Mouse (Mus musculus): ENCODE data around the gene Baiap2. TPM values are rescaled to one million over a fixed set of nuclear protein-coding genes. Genes with fewer than 3 reads are reported as not detected.

The Baiap2 gene
- polyA plus RNA-seq, 1 experiment: 151 TPM

DNA sequence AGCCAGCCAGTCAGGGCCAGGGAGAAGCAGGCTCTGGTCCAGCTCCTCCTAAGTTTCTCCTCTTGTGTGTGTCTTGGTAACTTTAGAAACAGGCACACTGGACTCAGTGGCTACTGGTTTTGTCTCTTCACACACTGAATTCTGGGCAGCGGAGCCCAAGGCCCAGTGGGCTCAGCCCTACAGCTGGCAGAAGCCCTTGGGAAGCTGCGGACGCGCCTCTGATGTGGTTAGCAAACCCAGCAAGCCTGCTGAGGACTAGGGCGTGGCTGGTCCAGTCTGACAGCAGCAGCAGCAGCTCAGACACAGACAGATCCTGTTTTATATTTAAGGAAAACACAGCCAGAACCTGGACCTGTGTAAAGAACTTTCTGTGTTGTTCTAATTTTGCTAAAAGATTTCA lies 59.5 kb downstream of the Baiap2 start:
- H3K36me3 ChIP-seq (ENCODE audit: control insufficient read depth, insufficient read depth, low read length): peaks cover 6% of the 10 kb centered on the region
- no peak overlapping the region for H3K27ac ChIP-seq (ENCODE audit: control insufficient read depth, insufficient read depth, low read depth, low read length)
- H3K4me3 ChIP-seq (ENCODE audit: control insufficient read depth, low read depth, low read length): no peak overlapping the region
- TF ChIP-seq CTCF (IDR thresholded peaks at IDR 0.05; ENCODE audit: control insufficient read depth, insufficient read depth, insufficient replicate concordance, low read depth, low read length): no peak
- TF ChIP-seq POLR2A (IDR thresholded peaks at IDR 0.05; ENCODE audit: control insufficient read depth, low read depth, low read length): no peak
- H3K4me1 ChIP-seq (ENCODE audit: control insufficient read depth, insufficient read depth, low read length): no peaks in the 10 kb centered on the region
- H3K27me3 ChIP-seq (ENCODE audit: control insufficient read depth, insufficient read depth, low read length): no peaks in the 10 kb centered on the region

DNA sequence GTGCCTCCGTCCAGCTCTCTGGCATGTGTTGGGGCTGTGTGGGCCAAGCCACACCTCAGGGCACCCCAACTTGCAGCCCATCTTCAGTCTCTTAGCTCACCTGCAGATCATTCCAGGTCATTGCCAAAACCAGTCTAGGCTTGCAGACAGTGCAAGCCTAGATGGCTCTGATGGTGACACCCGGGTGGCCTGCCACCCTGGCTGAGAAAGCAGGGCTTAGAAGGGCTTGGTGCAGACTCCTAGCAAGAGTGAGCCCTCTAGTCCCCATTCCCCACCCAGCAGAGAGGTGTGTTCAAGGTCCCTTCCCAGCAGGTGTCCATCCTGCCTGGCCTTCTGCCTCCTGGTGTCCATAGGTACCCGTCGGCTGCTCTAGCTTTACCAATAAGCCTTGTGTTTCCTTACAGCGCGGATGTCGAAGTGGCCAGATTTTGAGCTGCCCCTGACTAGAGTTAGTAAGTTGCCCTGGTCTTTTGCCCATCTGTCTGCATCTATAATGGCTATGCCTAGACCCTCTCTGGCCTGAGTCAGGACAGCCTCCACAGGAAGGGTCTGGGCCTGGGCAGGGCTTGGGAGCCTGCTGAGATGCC lies 60.2 kb downstream of the Baiap2 start:
- H3K36me3 ChIP-seq (ENCODE audit: control insufficient read depth, insufficient read depth, low read length): peaks cover 4% of the 10 kb centered on the region
- TF ChIP-seq POLR2A (IDR thresholded peaks at IDR 0.05; ENCODE audit: control insufficient read depth, low read depth, low read length) (no peak), CTCF (IDR thresholded peaks at IDR 0.05; ENCODE audit: control insufficient read depth, insufficient read depth, insufficient replicate concordance, low read depth, low read length) (no peak)
- no peak overlapping the region for H3K4me3 ChIP-seq (ENCODE audit: control insufficient read depth, low read depth, low read length)
- no peaks in the 10 kb centered on the region for H3K4me1 ChIP-seq (ENCODE audit: control insufficient read depth, insufficient read depth, low read length)
- no peaks in the 10 kb centered on the region for H3K27me3 ChIP-seq (ENCODE audit: control insufficient read depth, insufficient read depth, low read length)
- H3K27ac ChIP-seq (ENCODE audit: control insufficient read depth, insufficient read depth, low read depth, low read length): no peak overlapping the region

DNA sequence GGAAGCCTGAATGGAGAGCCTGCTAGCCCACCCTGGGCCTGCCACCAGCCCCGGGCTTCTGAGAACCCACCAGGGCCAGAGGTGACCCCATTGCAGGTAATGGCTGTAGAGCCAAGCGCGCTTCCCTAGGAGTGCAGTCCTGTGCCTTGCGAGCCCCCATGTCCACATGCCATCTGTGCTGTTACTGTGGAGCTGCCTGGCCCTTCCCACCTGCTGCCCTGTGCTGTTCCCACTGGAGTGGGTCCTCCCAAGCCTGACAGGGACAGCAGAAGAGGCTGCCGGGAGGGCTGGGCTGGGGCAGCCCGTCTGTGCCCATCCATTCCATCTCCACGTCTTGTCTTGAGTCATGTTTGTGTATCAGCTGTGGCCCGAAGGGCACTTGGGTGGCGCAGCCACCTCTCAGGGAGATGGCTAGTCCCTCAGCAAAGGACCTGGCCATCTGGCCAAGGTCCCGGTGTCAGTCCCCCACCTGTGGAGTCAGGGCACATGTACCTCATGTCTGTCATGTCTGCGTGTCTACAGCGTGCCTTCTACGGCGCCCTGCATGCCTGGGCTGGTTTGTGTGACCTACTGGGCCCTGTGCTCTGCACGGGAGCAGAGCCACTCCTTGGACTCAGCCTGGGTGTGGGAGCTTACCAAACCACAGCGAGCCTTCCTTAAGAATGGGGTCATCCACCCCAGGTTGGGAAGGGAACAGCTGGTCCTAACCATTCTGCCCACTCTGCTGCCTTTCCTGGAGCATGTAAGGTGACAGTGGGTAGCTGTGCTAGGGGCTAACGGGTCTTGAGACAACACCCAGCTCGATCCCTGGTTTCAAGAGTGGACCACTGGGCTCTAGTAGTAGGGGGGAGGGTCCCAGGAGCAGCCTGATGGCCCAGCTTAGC lies 63.1 kb downstream of the Baiap2 start:
- peaks cover 1% of the 10 kb centered on the region for H3K36me3 ChIP-seq (ENCODE audit: control insufficient read depth, insufficient read depth, low read length)
- H3K27me3 ChIP-seq (ENCODE audit: control insufficient read depth, insufficient read depth, low read length): no peaks in the 10 kb centered on the region
- H3K27ac ChIP-seq (ENCODE audit: control insufficient read depth, insufficient read depth, low read depth, low read length): no peak overlapping the region
- no peak overlapping the region for H3K4me3 ChIP-seq (ENCODE audit: control insufficient read depth, low read depth, low read length)
- TF ChIP-seq CTCF (IDR thresholded peaks at IDR 0.05; ENCODE audit: control insufficient read depth, insufficient read depth, insufficient replicate concordance, low read depth, low read length): no peak
- no peak for TF ChIP-seq POLR2A (IDR thresholded peaks at IDR 0.05; ENCODE audit: control insufficient read depth, low read depth, low read length)
- no peaks in the 10 kb centered on the region for H3K4me1 ChIP-seq (ENCODE audit: control insufficient read depth, insufficient read depth, low read length)

DNA sequence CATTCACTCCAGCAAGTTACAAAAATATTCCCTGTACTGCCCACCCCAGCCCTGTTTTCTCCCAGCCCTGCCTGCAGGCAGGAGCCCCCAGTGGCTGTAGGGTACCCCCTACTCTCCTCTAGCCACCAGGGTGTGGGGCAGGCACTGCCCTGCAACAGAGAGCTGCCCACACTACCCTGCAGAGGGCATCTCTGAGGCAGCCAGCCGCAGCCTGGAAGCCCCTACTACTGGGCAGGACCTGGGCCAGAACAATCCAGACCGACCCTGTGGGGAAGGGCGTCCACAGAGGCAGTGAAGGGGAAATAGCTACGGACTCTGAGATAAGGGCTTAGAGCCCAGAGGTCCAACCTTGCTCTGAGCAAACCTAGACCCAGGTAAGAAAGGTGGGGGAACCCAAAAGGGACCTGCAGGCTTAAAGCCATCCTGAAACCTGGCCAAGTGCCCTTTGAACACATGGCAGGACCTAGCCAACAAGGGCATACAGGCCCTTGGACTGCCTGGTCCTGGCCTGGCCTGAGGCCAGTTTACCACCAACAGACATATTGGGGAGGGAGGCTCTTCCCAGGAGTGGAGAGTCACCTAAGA lies 65.0 kb downstream of the Baiap2 start:
- Histone ChIP-seq H3K27me3 (ENCODE audit: control insufficient read depth, insufficient read depth, low read length) (no peaks in the 10 kb centered on the region), H3K4me3 (ENCODE audit: control insufficient read depth, low read depth, low read length) (no peak overlapping the region), H3K4me1 (ENCODE audit: control insufficient read depth, insufficient read depth, low read length) (peaks cover 2% of the 10 kb centered on the region; the same call in 1 of the 2 replicates), H3K36me3 (ENCODE audit: control insufficient read depth, insufficient read depth, low read length) (no peaks in the 10 kb centered on the region), H3K27ac (ENCODE audit: control insufficient read depth, insufficient read depth, low read depth, low read length) (no peak overlapping the region)
- no peak for TF ChIP-seq POLR2A (IDR thresholded peaks at IDR 0.05; ENCODE audit: control insufficient read depth, low read depth, low read length)

DNA sequence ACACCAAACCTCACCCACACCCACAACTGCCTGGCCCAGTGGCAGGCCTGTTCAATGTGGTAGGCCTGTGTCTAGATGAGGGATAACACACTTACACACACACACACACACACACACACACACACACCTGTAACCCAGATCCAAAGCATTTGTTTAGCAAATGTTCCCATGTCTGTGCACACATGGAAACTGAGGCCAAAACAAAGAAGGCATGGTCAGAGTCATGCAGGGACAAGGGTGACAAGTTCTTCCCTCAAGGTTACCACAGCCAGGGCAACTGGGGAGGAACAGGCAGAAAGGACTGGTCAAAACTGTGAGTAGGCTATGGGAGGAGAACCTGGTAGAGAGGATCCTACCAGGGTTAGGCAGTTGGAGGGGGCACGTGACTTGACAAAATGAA lies 65.9 kb downstream of the Baiap2 start:
- Histone ChIP-seq H3K27me3 (ENCODE audit: control insufficient read depth, insufficient read depth, low read length) (no peaks in the 10 kb centered on the region), H3K4me1 (ENCODE audit: control insufficient read depth, insufficient read depth, low read length) (peaks cover 2% of the 10 kb centered on the region; the same call in 1 of the 2 replicates), H3K4me3 (ENCODE audit: control insufficient read depth, low read depth, low read length) (no peak overlapping the region), H3K27ac (ENCODE audit: control insufficient read depth, insufficient read depth, low read depth, low read length) (no peak overlapping the region), H3K36me3 (ENCODE audit: control insufficient read depth, insufficient read depth, low read length) (no peaks in the 10 kb centered on the region)
- TF ChIP-seq POLR2A (IDR thresholded peaks at IDR 0.05; ENCODE audit: control insufficient read depth, low read depth, low read length): no peak
- no peak for TF ChIP-seq CTCF (IDR thresholded peaks at IDR 0.05; ENCODE audit: control insufficient read depth, insufficient read depth, insufficient replicate concordance, low read depth, low read length)

DNA sequence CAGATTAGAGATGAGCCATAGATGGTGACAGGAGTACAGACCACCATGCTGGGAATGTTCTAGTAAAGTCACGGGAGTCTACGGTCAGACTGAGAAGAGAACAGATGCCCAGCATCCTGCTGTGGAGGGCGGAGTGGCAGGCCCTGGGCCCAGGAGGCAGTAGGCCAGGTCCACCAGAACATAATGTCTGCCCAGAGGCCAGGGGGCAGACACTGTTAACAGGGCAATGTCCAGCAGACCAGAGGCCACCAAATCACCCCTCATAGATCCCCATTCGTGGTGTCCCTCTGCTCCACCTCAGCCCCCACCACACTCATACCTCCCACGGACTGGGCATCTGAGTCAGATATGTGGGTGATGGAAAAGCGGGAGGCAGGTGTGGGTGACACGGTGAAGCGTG lies 66.4 kb downstream of the Baiap2 start:
- Histone ChIP-seq H3K27me3 (ENCODE audit: control insufficient read depth, insufficient read depth, low read length) (no peaks in the 10 kb centered on the region), H3K36me3 (ENCODE audit: control insufficient read depth, insufficient read depth, low read length) (no peaks in the 10 kb centered on the region), H3K27ac (ENCODE audit: control insufficient read depth, insufficient read depth, low read depth, low read length) (no peak overlapping the region), H3K4me1 (ENCODE audit: control insufficient read depth, insufficient read depth, low read length) (peaks cover 2% of the 10 kb centered on the region; the same call in 1 of the 2 replicates), H3K4me3 (ENCODE audit: control insufficient read depth, low read depth, low read length) (no peak overlapping the region)
- TF ChIP-seq CTCF (IDR thresholded peaks at IDR 0.05; ENCODE audit: control insufficient read depth, insufficient read depth, insufficient replicate concordance, low read depth, low read length) (no peak), POLR2A (IDR thresholded peaks at IDR 0.05; ENCODE audit: control insufficient read depth, low read depth, low read length) (no peak)

DNA sequence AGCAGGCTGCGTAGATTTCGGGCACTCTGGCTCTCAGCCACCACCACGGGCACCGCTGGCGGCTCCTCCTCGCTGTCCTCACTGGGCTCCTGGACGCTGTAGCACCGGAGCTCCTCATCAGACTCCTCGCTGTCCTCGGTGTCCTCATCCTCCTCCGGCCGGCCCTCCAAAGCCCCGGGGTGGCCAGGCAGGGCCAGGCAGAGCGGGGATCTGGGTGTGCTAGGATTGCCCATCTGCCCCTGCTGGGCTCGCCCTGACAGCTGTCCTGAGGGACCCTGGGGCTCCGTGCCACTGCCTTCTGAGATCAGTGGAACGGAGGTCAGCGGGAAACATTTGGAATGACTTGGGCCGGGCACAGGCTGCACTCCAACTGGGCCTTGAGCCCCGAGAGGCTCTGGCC lies 67.4 kb downstream of the Baiap2 start:
- H3K36me3 ChIP-seq (ENCODE audit: control insufficient read depth, insufficient read depth, low read length): no peaks in the 10 kb centered on the region
- no peak overlapping the region for H3K4me3 ChIP-seq (ENCODE audit: control insufficient read depth, low read depth, low read length)
- H3K27ac ChIP-seq (ENCODE audit: control insufficient read depth, insufficient read depth, low read depth, low read length): no peak overlapping the region
- peaks cover 2% of the 10 kb centered on the region; the same call in 1 of the 2 replicates for H3K4me1 ChIP-seq (ENCODE audit: control insufficient read depth, insufficient read depth, low read length)
- TF ChIP-seq CTCF (IDR thresholded peaks at IDR 0.05; ENCODE audit: control insufficient read depth, insufficient read depth, insufficient replicate concordance, low read depth, low read length) (no peak), POLR2A (IDR thresholded peaks at IDR 0.05; ENCODE audit: control insufficient read depth, low read depth, low read length) (no peak)
- H3K27me3 ChIP-seq (ENCODE audit: control insufficient read depth, insufficient read depth, low read length): no peaks in the 10 kb centered on the region

Measured in testis, adult 2 months (tissue).